8 mouse cellular contexts compared by ENCODE assay signal in the genomic region with DNA sequence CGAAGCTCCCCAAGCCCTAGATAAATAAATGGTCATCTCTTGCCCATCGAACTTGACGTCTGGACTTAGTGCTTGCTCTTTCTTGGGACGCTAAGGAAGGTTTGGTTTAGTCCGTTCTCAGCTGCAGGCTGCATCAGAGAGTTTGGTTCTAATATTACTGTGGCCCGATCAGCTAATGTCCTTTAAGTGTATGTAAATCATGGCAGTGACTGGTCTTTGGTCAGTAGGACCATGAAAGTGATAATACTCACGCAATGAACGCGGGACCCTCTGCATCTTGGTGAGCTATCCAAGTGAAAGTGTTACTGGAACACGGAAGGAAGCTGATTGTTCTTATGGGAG. TPM values are rescaled to one million over a fixed set of nuclear protein-coding genes. Genes with fewer than 3 reads are reported as not detected.
DNase-seq lines count a peak whose midpoint lies in the region; ATAC-seq and TF ChIP-seq lines count a peak whose summit lies in the region.

No protein-coding gene starts in this region.

- peak overlapping the region; percentile 77 for H3K27ac ChIP-seq in kidney, embryonic 16.5 days (ENCODE audit: low read length)
- H3K27ac ChIP-seq in cortical plate, adult 2 months (ENCODE audit: insufficient read depth, low read length): peak overlapping the region; percentile 91; the same call in 1 of the 2 replicates
- H3K27ac ChIP-seq in hindbrain, embryonic 16.5 days (ENCODE audit: low read depth, low read length): peak overlapping the region; percentile 86
- H3K27ac ChIP-seq in midbrain, embryonic 16.5 days (ENCODE audit: low read length): peak overlapping the region; percentile 82

- under 1% methylated on average over 10 of the region's 10 CpGs for WGBS in kidney, embryonic 16.5 days
- 2% methylated on average over 10 of the region's 10 CpGs for WGBS in hindbrain, embryonic 16.5 days
- WGBS in midbrain, embryonic 16.5 days: 2% methylated on average over 10 of the region's 10 CpGs

- no peaks in the 10 kb centered on the region for H3K9me3 ChIP-seq in kidney, embryonic 16.5 days (ENCODE audit: low read length)
- no peaks in the 10 kb centered on the region for H3K9me3 ChIP-seq in hindbrain, embryonic 16.5 days (ENCODE audit: control insufficient read depth, low read length)
- H3K9me3 ChIP-seq in midbrain, embryonic 16.5 days (replicated peaks; ENCODE audit: control insufficient read depth, low read length, poor library complexity, severe bottlenecking): no peaks in the 10 kb centered on the region

- no peak for TF ChIP-seq POLR2A in cortical plate, adult 2 months (IDR thresholded peaks at IDR 0.05; ENCODE audit: extremely low read depth, insufficient read depth, low read length)

- TF ChIP-seq CTCF in cortical plate, adult 2 months (IDR thresholded peaks at IDR 0.05; ENCODE audit: extremely low read depth, insufficient read depth, low read length): no peak

- peak overlapping the region; percentile 97 for H3K9ac ChIP-seq in kidney, embryonic 16.5 days (replicated peaks; ENCODE audit: low read length)
- H3K9ac ChIP-seq in hindbrain, embryonic 16.5 days (ENCODE audit: low read depth, low read length): peak overlapping the region; percentile 97
- H3K9ac ChIP-seq in midbrain, embryonic 16.5 days (ENCODE audit: low read depth, low read length): peak overlapping the region; percentile 97

- no peak for ATAC-seq in kidney, embryonic 16.5 days (ENCODE audit: low FRiP score, low TSS enrichment)
- no peak for ATAC-seq in hindbrain, embryonic 16.5 days
- ATAC-seq in midbrain, embryonic 16.5 days: no peak

- no peaks in the 10 kb centered on the region for H3K27me3 ChIP-seq in kidney, embryonic 16.5 days (ENCODE audit: insufficient read depth, low read length)
- no peaks in the 10 kb centered on the region for H3K27me3 ChIP-seq in hindbrain, embryonic 16.5 days (replicated peaks; ENCODE audit: control insufficient read depth, insufficient read depth, low read length)
- no peaks in the 10 kb centered on the region for H3K27me3 ChIP-seq in midbrain, embryonic 16.5 days (ENCODE audit: control insufficient read depth, insufficient read depth, low read depth, low read length)

- DNase-seq in kidney, postnatal 25 days: no peak
- DNase-seq in frontal cortex, adult 2 months (ENCODE audit: extremely low spot score in 1 of 2, low spot score in 1 of 2): no peak
- DNase-seq in adrenal gland, postnatal 25 days: no peak
- DNase-seq in layer of hippocampus, adult 11-12 months (ENCODE audit: low spot score): no peak

- H3K4me1 ChIP-seq in kidney, embryonic 16.5 days (ENCODE audit: insufficient read depth, low read length): peaks cover 16% of the 10 kb centered on the region
- peaks cover 7% of the 10 kb centered on the region for H3K4me1 ChIP-seq in cortical plate, adult 2 months (ENCODE audit: control insufficient read depth, insufficient read depth, low read length)
- peaks cover 16% of the 10 kb centered on the region for H3K4me1 ChIP-seq in hindbrain, embryonic 16.5 days (ENCODE audit: control insufficient read depth, insufficient read depth, low read depth, low read length)
- peaks cover 17% of the 10 kb centered on the region for H3K4me1 ChIP-seq in midbrain, embryonic 16.5 days (ENCODE audit: control insufficient read depth, insufficient read depth, low read length)

- H3K36me3 ChIP-seq in kidney, embryonic 16.5 days (ENCODE audit: insufficient read depth, low read length): 0 out of 2 replicates have a peak, but pooled peaks cover 2% of the 10 kb centered on the region
- H3K36me3 ChIP-seq in hindbrain, embryonic 16.5 days (ENCODE audit: control insufficient read depth, insufficient read depth, low read length): no peaks in the 10 kb centered on the region
- no peaks in the 10 kb centered on the region for H3K36me3 ChIP-seq in midbrain, embryonic 16.5 days (ENCODE audit: control insufficient read depth, insufficient read depth, low read length)

- H3K4me2 ChIP-seq in kidney, embryonic 16.5 days (replicated peaks; ENCODE audit: low read depth, low read length): peak overlapping the region; percentile 89
- peak overlapping the region; percentile 95 for H3K4me2 ChIP-seq in hindbrain, embryonic 16.5 days (ENCODE audit: low read length)
- H3K4me2 ChIP-seq in midbrain, embryonic 16.5 days (ENCODE audit: low read length): peak overlapping the region; percentile 86

- peak overlapping the region; percentile 97 for H3K4me3 ChIP-seq in kidney, embryonic 16.5 days (ENCODE audit: low read length)
- H3K4me3 ChIP-seq in cortical plate, adult 2 months (ENCODE audit: insufficient read depth, low read length): peak overlapping the region; percentile 92
- peak overlapping the region; percentile 95 for H3K4me3 ChIP-seq in hindbrain, embryonic 16.5 days (ENCODE audit: low read length)
- H3K4me3 ChIP-seq in midbrain, embryonic 16.5 days (ENCODE audit: low read depth, low read length): peak overlapping the region; percentile 97

RNA-seq across cellular contexts. Expression of a gene that starts 0.5 kb away (rescaled TPM):
- polyA plus RNA-seq in kidney, embryonic 16.5 days (2015; fragmentation: Nextera tagmentation; extraction: Ambion mirVana): 178 and 180 TPM in 2 replicates
- polyA plus RNA-seq in cortical plate, adult 2 months (2012; rRNA removed): 56.7 and 57.3 TPM in 2 replicates
- 149 and 157 TPM in 2 replicates for polyA plus RNA-seq in hindbrain, embryonic 16.5 days (2015; fragmentation: Nextera tagmentation; extraction: Ambion mirVana)
- polyA plus RNA-seq in midbrain, embryonic 16.5 days (2015; fragmentation: Nextera tagmentation; extraction: Ambion mirVana): 155 and 156 TPM in 2 replicates
- polyA plus RNA-seq in frontal cortex, adult 2 months (2012; rRNA removed): 58.4 and 61.0 TPM in 2 replicates
- 98.8 and 106 TPM in 2 replicates for total RNA-seq in adrenal gland, postnatal 25 days (2021)

RNA-seq across cellular contexts. Expression of a gene that starts 9.3 kb away (rescaled TPM):
- 21.5 and 23.0 TPM in 2 replicates for polyA plus RNA-seq in kidney, embryonic 16.5 days (2015; fragmentation: Nextera tagmentation; extraction: Ambion mirVana)
- 34.7 and 35.6 TPM in 2 replicates for polyA plus RNA-seq in cortical plate, adult 2 months (2012; rRNA removed)
- polyA plus RNA-seq in hindbrain, embryonic 16.5 days (2015; fragmentation: Nextera tagmentation; extraction: Ambion mirVana): 41.5 and 43.0 TPM in 2 replicates
- polyA plus RNA-seq in midbrain, embryonic 16.5 days (2015; fragmentation: Nextera tagmentation; extraction: Ambion mirVana): 44.8 and 48.0 TPM in 2 replicates
- 25.3 and 26.6 TPM in 2 replicates for polyA plus RNA-seq in frontal cortex, adult 2 months (2012; rRNA removed)
- 14.8 and 20.4 TPM in 2 replicates for total RNA-seq in adrenal gland, postnatal 25 days (2021)
